Mouse (Mus musculus): ENCODE results near the gene Sec14l2.

- TF ChIP-seq CTCF (IDR thresholded peaks at IDR 0.05; ENCODE audit: insufficient read depth, low read length) (no peak), POLR2A (IDR thresholded peaks at IDR 0.05; ENCODE audit: borderline replicate concordance, extremely low read depth, low read depth, low read length) (no peak)
Measured at GRCm38 (mm10) chr11:4113970-4114369, 9.2 kb downstream of the Sec14l2 start.
